Mouse (Mus musculus) myocyte (in vitro differentiated cells): ENCODE data around the gene Eif4a1. TPM values are rescaled to one million over a fixed set of nuclear protein-coding genes. Genes with fewer than 3 reads are reported as not detected.

ENCODE experiments used
- H3K27me3 ChIP-seq: one replicate; pipeline ENCODE4 v1.6.1; 2011; ENCODE audit not compliant: control insufficient read depth, insufficient read depth, insufficient read length
- H3K36me3 ChIP-seq: one replicate; pipeline ENCODE4 v1.6.1; 2011; ENCODE audit not compliant: control insufficient read depth, insufficient read depth
- H3K4me2 ChIP-seq: one replicate; pipeline ENCODE4 v1.6.1; 2011; ENCODE audit warnings: low read depth, control low read depth
- H3K4me3 ChIP-seq: one replicate; pipeline ENCODE4 v1.5.1; 2011; ENCODE audit warnings: mild to moderate bottlenecking, control low read depth, moderate library complexity
- H3K79me2 ChIP-seq: one replicate; pipeline ENCODE4 v1.6.1; 2011; ENCODE audit not compliant: control insufficient read depth, insufficient read depth
- H3ac ChIP-seq: one replicate; pipeline ENCODE4 v1.6.1; 2011; ENCODE audit not compliant: control insufficient read depth, insufficient read length
- CEBPB ChIP-seq: IDR thresholded peaks from 2 replicates; pipeline ENCODE4 v1.6.1; 2011; ENCODE audit warnings: mild to moderate bottlenecking, moderate library complexity; ENCODE audit not compliant: poor library complexity, insufficient read depth, severe bottlenecking
- E2F4 ChIP-seq: IDR thresholded peaks from one replicate; pipeline ENCODE4 v1.6.1; 2011; ENCODE audit warnings: mild to moderate bottlenecking, control low read depth, moderate library complexity; ENCODE audit not compliant: insufficient read depth
- MAX ChIP-seq: IDR thresholded peaks from one replicate; pipeline ENCODE4 v1.6.1; 2011; ENCODE audit warnings: low read depth, mild to moderate bottlenecking, control low read depth
- MYOD1 ChIP-seq, 3 experiments: IDR thresholded peaks; one replicate each; pipeline ENCODE4 v1.6.1; 2011; ENCODE audit warnings: control low read depth in 2 of 3, low read depth in 2 of 3, mild to moderate bottlenecking in 2 of 3, moderate library complexity in 1 of 3; ENCODE audit not compliant: insufficient read length in 2 of 3, control insufficient read depth in 1 of 3
- MYOG ChIP-seq, 3 experiments: IDR thresholded peaks; one replicate each; pipeline ENCODE4 v1.6.1; 2011; ENCODE audit warnings: control low read depth in 2 of 3, low read depth in 2 of 3, mild to moderate bottlenecking in 2 of 3; ENCODE audit not compliant: insufficient read length in 2 of 3, control insufficient read depth in 1 of 3, insufficient read depth in 1 of 3
- POLR2A ChIP-seq: IDR thresholded peaks from one replicate; pipeline ENCODE4 v1.6.1; 2011; ENCODE audit warnings: low read depth, mild to moderate bottlenecking, control low read depth, moderate library complexity; ENCODE audit not compliant: insufficient read length
- POLR2AphosphoS2 ChIP-seq: IDR thresholded peaks from one replicate; pipeline ENCODE4 v1.6.1; 2011; ENCODE audit warnings: low read depth, control low read depth; ENCODE audit not compliant: insufficient read length
- REST ChIP-seq: IDR thresholded peaks from one replicate; pipeline ENCODE4 v1.6.1; 2011; ENCODE audit warnings: mild to moderate bottlenecking, control low read depth, moderate library complexity; ENCODE audit not compliant: insufficient read depth, insufficient read length
- SRF ChIP-seq: IDR thresholded peaks from one replicate; pipeline ENCODE4 v1.6.1; 2011; ENCODE audit warnings: low read depth; ENCODE audit not compliant: control insufficient read depth, insufficient read length
- TCF12 ChIP-seq: IDR thresholded peaks from one replicate; pipeline ENCODE4 v1.6.1; 2011; ENCODE audit warnings: mild to moderate bottlenecking, control low read depth; ENCODE audit not compliant: poor library complexity, insufficient read depth, severe bottlenecking
- TCF3 ChIP-seq: IDR thresholded peaks from one replicate; pipeline ENCODE4 v1.6.1; 2011; ENCODE audit warnings: low read depth, control low read depth; ENCODE audit not compliant: insufficient read length
- USF1 ChIP-seq: IDR thresholded peaks from one replicate; pipeline ENCODE4 v1.6.1; 2011; ENCODE audit warnings: low read depth, mild to moderate bottlenecking, control low read depth, moderate library complexity
- polyA plus RNA-seq: library from polyadenylated mRNA; unstranded; fragments of >200 nt; fragmentation: generic; extraction: Trizol; gene quantifications from one replicate; pipeline ENCODE4 v1.2.1, GENCODE M21; 2012; ENCODE audit warnings: missing spikeins

The Eif4a1 gene
- polyA plus RNA-seq, 1 experiment: 553 TPM

DNA sequence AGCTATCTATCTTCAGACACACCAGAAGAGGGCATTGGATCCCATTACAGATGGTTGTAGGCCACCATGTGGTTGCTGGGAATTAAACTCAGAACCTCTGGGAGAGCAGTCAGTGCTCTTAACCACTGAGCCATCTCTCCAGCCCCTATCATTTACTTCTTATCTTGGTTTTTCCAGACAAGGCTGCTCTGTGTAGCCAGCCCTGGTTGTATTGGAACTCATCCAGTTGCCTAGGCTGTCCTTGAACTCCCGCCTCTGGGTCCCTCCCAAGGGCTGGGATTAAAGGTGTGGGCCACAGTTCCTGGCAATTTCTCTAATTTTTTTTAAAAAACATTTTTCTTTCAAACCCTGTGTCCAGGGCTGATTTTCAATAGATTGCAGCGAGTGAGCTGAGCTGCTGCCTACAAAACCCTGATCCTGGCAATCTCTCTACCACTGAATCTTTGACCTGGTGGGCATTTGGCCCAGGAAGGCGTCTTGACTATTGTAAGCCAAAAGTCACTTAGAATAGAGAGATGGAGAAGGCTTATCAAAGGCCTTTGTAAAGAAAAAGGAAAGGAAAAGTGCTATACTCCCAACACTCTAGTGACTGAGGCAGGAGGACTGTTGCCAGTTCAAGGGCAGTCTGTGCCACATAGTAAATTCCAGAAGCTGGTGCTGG is 10.9 kb downstream of the Eif4a1 start:
- peak overlapping the region; percentile 63 for H3K4me3 ChIP-seq
- H3K4me2 ChIP-seq: peak overlapping the region; percentile 76
- peaks cover 11% of the 10 kb centered on the region for H3K36me3 ChIP-seq
- no peaks in the 10 kb centered on the region for H3K27me3 ChIP-seq
- TF ChIP-seq MYOD1 (IDR thresholded peaks at IDR 0.05; ENCODE audit: control insufficient read depth in 1 of 3, insufficient read length in 2 of 3, low read depth in 2 of 3) (no peak), MAX (no peak), POLR2A (no peak), REST (no peak), TCF12 (no peak), TCF3 (no peak), E2F4 (no peak), MYOG (IDR thresholded peaks at IDR 0.05; ENCODE audit: control insufficient read depth in 1 of 3, insufficient read depth in 1 of 3, insufficient read length in 2 of 3, low read depth in 2 of 3) (no peak), POLR2AphosphoS2 (no peak), USF1 (no peak), SRF (no peak), CEBPB (no peak)
- no peak overlapping the region for H3ac ChIP-seq
- H3K79me2 ChIP-seq: peaks cover 23% of the 10 kb centered on the region

GRCm38 (mm10) chr11:69657462-69657881 is 14.8 kb downstream of the Eif4a1 start:
- H3K27me3 ChIP-seq: no peaks in the 10 kb centered on the region
- TF ChIP-seq CEBPB: no peak
- TF ChIP-seq E2F4: no peak
- peak; percentile 2 for TF ChIP-seq POLR2A
- no peak for TF ChIP-seq POLR2AphosphoS2
- TF ChIP-seq TCF12: no peak
- no peak for TF ChIP-seq MAX
- no peak overlapping the region for H3ac ChIP-seq
- H3K4me3 ChIP-seq: no peak overlapping the region
- H3K36me3 ChIP-seq: no peaks in the 10 kb centered on the region
- no peak overlapping the region for H3K4me2 ChIP-seq
- peaks cover 23% of the 10 kb centered on the region for H3K79me2 ChIP-seq

- Histone ChIP-seq H3K36me3 (peaks cover 6% of the 10 kb centered on the region), H3K4me3 (no peak overlapping the region), H3ac (no peak overlapping the region), H3K27me3 (no peaks in the 10 kb centered on the region), H3K79me2 (peaks cover 23% of the 10 kb centered on the region), H3K4me2 (no peak overlapping the region)
- TF ChIP-seq MYOG (IDR thresholded peaks at IDR 0.05; ENCODE audit: control insufficient read depth in 1 of 3, insufficient read depth in 1 of 3, insufficient read length in 2 of 3, low read depth in 2 of 3) (no peak), E2F4 (no peak), MYOD1 (IDR thresholded peaks at IDR 0.05; ENCODE audit: control insufficient read depth in 1 of 3, insufficient read length in 2 of 3, low read depth in 2 of 3) (no peak), TCF12 (no peak), CEBPB (no peak), SRF (no peak), MAX (no peak), POLR2A (no peak), POLR2AphosphoS2 (no peak)
Observed at GRCm38 (mm10) chr11:69656617-69657461, 15.4 kb downstream of the Eif4a1 start.

- Histone ChIP-seq H3ac (no peak overlapping the region), H3K4me2 (no peak overlapping the region), H3K79me2 (peaks cover 15% of the 10 kb centered on the region), H3K36me3 (peaks cover 7% of the 10 kb centered on the region), H3K27me3 (no peaks in the 10 kb centered on the region), H3K4me3 (no peak overlapping the region)
- TF ChIP-seq E2F4: no peak
- no peak for TF ChIP-seq MAX
- no peak for TF ChIP-seq MYOG (IDR thresholded peaks at IDR 0.05; ENCODE audit: control insufficient read depth in 1 of 3, insufficient read depth in 1 of 3, insufficient read length in 2 of 3, low read depth in 2 of 3)
Observed at GRCm38 (mm10) chr11:69656065-69656455, 16.2 kb downstream of the Eif4a1 start.
